29 mouse cellular contexts compared by ENCODE assay signal in the genomic region with DNA sequence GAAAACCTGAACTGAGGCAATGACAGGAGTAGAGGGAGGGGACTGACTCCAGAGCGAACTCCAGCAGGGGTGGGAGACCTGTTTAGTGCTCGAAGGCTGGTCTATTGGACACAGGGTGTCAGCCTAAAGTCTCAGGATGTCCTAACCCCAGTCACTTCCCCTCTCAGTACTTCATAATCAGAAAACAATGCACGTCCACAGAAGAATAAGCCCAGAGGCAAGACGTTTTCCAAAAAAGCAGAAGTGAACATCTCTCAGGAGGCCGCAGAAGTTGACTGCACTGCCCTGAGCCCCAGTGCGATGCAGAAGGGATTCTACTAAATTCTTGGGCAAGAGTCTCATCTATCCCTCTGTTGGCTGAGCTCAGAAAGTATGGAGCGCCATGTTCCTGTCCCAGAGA. TPM values are rescaled to one million over a fixed set of nuclear protein-coding genes. Genes with fewer than 3 reads are reported as not detected.
DNase-seq lines count a peak whose midpoint lies in the region; ATAC-seq lines count a peak whose summit lies in the region.
"Had no signal": no experiment of that assay in that cellular context is flagged by ENCODE, and none has a peak within 500 bp of the region (broad histone marks: within the 10 kb centered on the region; RNA-seq: fewer than 3 reads in every experiment).

No protein-coding gene starts in this region.

- no peak overlapping the region for H3K4me2 ChIP-seq in liver, embryonic 15.5 days
- H3K4me2 ChIP-seq: forebrain, embryonic 13.5 days; heart, embryonic 13.5 days; hindbrain, embryonic 15.5 days; kidney, embryonic 15.5 days; limb, embryonic 12.5 days; neural tube, embryonic 13.5 days had no signal

- H3K4me1 ChIP-seq in liver, embryonic 15.5 days (replicated peaks), result no peaks in the 10 kb centered on the region
- H3K4me1 ChIP-seq: forebrain, embryonic 13.5 days; hindbrain, embryonic 10.5 days; hindbrain, embryonic 15.5 days; kidney, embryonic 15.5 days; limb, embryonic 12.5 days; neural tube, embryonic 13.5 days had no signal

- no peak overlapping the region for H3K4me3 ChIP-seq in liver, embryonic 15.5 days (replicated peaks)
- H3K4me3 ChIP-seq: forebrain, embryonic 13.5 days; heart, embryonic 13.5 days; hindbrain, embryonic 10.5 days; hindbrain, embryonic 15.5 days; kidney, embryonic 15.5 days; limb, embryonic 12.5 days; neural tube, embryonic 13.5 days had no signal

- H3K36me3 ChIP-seq in liver, embryonic 15.5 days (replicated peaks), result no peaks in the 10 kb centered on the region
- H3K36me3 ChIP-seq: G1E; heart, embryonic 13.5 days; hindbrain, embryonic 10.5 days; hindbrain, embryonic 15.5 days; kidney, embryonic 15.5 days; limb, embryonic 12.5 days; neural tube, embryonic 13.5 days had no signal

- H3K27me3 ChIP-seq in liver, embryonic 15.5 days, result no peaks in the 10 kb centered on the region
- H3K27me3 ChIP-seq: forebrain, embryonic 13.5 days; heart, embryonic 13.5 days; hindbrain, embryonic 15.5 days; kidney, embryonic 15.5 days; limb, embryonic 12.5 days; neural tube, embryonic 13.5 days had no signal

- H3K9me3 ChIP-seq in liver, embryonic 15.5 days (replicated peaks), result no peaks in the 10 kb centered on the region
- H3K9me3 ChIP-seq: forebrain, embryonic 13.5 days; heart, embryonic 13.5 days; hindbrain, embryonic 15.5 days; kidney, embryonic 15.5 days; neural tube, embryonic 13.5 days had no signal

- no peak overlapping the region for H3K9ac ChIP-seq in liver, embryonic 15.5 days
- H3K9ac ChIP-seq: forebrain, embryonic 13.5 days; heart, embryonic 13.5 days; hindbrain, embryonic 15.5 days; kidney, embryonic 15.5 days; limb, embryonic 12.5 days; liver, embryonic 14.5 days; neural tube, embryonic 13.5 days had no signal

- WGBS in liver, embryonic 15.5 days (ENCODE audit: insufficient replicate concordance), result 24% methylated on average over 7 of the region's 7 CpGs

- peak; percentile 22; the same call in 1 of the 2 replicates for ATAC-seq in liver, embryonic 15.5 days (ENCODE audit: insufficient read depth)
- no peak for ATAC-seq in monocyte, adult 5-6 weeks (replicated peaks; ENCODE audit: insufficient number of reproducible peaks, low FRiP score, low TSS enrichment, poor library complexity, severe bottlenecking)
- peak; percentile 96 for ATAC-seq in megakaryocyte, adult 5-6 weeks (ENCODE audit: poor library complexity, severe bottlenecking)
- ATAC-seq in inflammation-experienced regulatory T-cells, adult 6 months, result no peak
- ATAC-seq: forebrain, embryonic 13.5 days; midbrain, embryonic 16.5 days had no signal

- H3K27ac ChIP-seq in liver, embryonic 15.5 days (replicated peaks), result no peak overlapping the region
- H3K27ac ChIP-seq: forebrain, embryonic 13.5 days; heart, embryonic 13.5 days; hindbrain, embryonic 10.5 days; hindbrain, embryonic 15.5 days; kidney, embryonic 15.5 days; limb, embryonic 12.5 days; liver, embryonic 14.5 days had no signal

- DNase-seq in liver, result no peak
- peak; percentile 21 to 33 for DNase-seq in monocyte, adult 2 months (ENCODE audit: low read depth in 1 of 2, low spot score in 2 of 2)
- DNase-seq in c-Kit-positive CD71-negative TER-119-negative erythroid progenitor cells, embryonic 14.5 days (ENCODE audit: low read depth), result peak; percentile 47
- DNase-seq in urinary bladder, adult 18-20 months (ENCODE audit: low spot score in 2 of 2), result no peak
- DNase-seq: adrenal gland, postnatal 10 days; cerebellum, adult 11-12 months; cerebellum, adult 9-11 months; gastrocnemius, postnatal 10 days; heart, postnatal 10 days; kidney, adult 18-20 months; kidney, postnatal 25 days; lung, postnatal 4 days; right cerebral cortex, postnatal 4 days; thymus, postnatal 4 days had no signal

RNA-seq across cellular contexts. Expression of a gene that starts 37.5 kb away (rescaled TPM):
- polyA plus RNA-seq in liver, embryonic 15.5 days (2015; fragmentation: Nextera tagmentation; extraction: Ambion mirVana), result 0.06 and 0.08 TPM in 2 replicates
- 0.32 TPM in 1 of 3 replicates, not detected in the others for total RNA-seq in monocyte, adult 5-6 weeks (2017)
- 0.11 TPM in 1 of 2 replicates, not detected in the other for total RNA-seq in megakaryocyte, adult 5-6 weeks (2015)
- not detected in 2 replicates for total RNA-seq in megakaryocyte, adult 5-6 weeks (2017)
- polyA plus RNA-seq in inflammation-experienced regulatory T-cells, adult 6 months (2017; shearing (Covaris generic)), result under 1 TPM in 2 of 3 experiments, not detected in 1; 0.17 to 0.75 TPM
- polyA plus RNA-seq: C2C12, G1E had no signal

Comparison
In these comparisons a context has a peak if more than half of its experiments do, and no peak if none do; other contexts are left out.
1. ATAC-seq: peak in liver, embryonic 15.5 days (single experiment) and megakaryocyte, adult 5-6 weeks (single experiment); none in monocyte, adult 5-6 weeks (single experiment) and inflammation-experienced regulatory T-cells, adult 6 months (single experiment).
2. DNase-seq: peak in monocyte, adult 2 months (2 of 2) and c-Kit-positive CD71-negative TER-119-negative erythroid progenitor cells, embryonic 14.5 days (single experiment); none in liver (single experiment) and urinary bladder, adult 18-20 months (0 of 2).